Mouse (Mus musculus) liver, postnatal 0 days (tissue): ENCODE measurements at regions not wholly inside any gene's neighbourhood (a gene's known extent, or its start where the extent isn't known, plus 50 kb on each side); places are given as distances from the start of the nearest gene placed in this dataset.
A peak's percentile ranks its signal among the peaks of the same experiment; 100 is the strongest.

Source experiments
- CTCF ChIP-seq: sonication (generic); IDR thresholded peaks from 2 replicates; pipeline ENCODE4 v1.5.1; 2016; ENCODE audit warnings: antibody characterized with exemption, low read depth
- EP300 ChIP-seq: IDR thresholded peaks from 2 replicates; pipeline ENCODE4 v1.6.1; 2016; ENCODE audit warnings: antibody characterized with exemption, low read depth, mild to moderate bottlenecking

DNA sequence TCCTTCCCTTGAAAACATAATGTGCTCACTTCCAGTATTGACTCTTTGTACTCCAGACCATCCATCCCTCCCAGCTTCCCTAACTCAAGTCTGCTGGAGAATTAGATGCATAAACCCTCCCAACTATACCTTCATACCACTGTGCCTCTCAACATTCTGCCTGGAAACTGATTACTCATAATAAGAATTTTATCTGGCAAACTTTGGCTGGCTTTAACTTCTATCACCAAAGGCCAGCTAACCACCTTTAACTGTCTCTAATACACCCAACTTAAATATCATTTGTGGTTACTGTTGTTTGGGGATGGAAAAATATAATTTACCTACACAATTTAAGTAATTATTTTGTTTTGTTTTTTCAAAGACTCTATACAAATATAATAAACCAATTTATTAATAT is 54.0 kb upstream of the Mbnl1 start:
- TF ChIP-seq CTCF (no peak), EP300 (peak; percentile 90)
